Mouse (Mus musculus): ENCODE measurements around the gene Snca. TPM values are rescaled to one million over a fixed set of nuclear protein-coding genes. Genes with fewer than 3 reads are reported as not detected.

Snca gene
- 279 and 297 TPM in 2 replicates for polyA plus RNA-seq (2012; rRNA removed)

GRCm38 (mm10) chr6:60829282-60829891 lies at the start of gene Snca:
TSS of gene Snca (minus strand) at chr6:60829855.

Other genes with a start within 250 kb of the Snca start
- gene Mmrn1, start 95.1 kb upstream of the Snca start, polyA plus RNA-seq (2012; rRNA removed), result 3.1 and 3.6 TPM in 2 replicates